Mouse (Mus musculus) gastrocnemius, postnatal 36 days (tissue): ENCODE data around the gene Cby1. TPM values are rescaled to one million over a fixed set of nuclear protein-coding genes. Genes with fewer than 3 reads are reported as not detected.
"Not testable (repeated sequence)": the region's sequence is repeated elsewhere in the genome, so short reads cannot be mapped to it uniquely, and the experiment has no call there.

Experiments used
- DNase-seq, 2 experiments: peaks; one replicate each; pipeline ENCODE4 v3.0.0; 2022
- intact Hi-C: fragments of 180-260 bp; cut with DNase I; formaldehyde crosslinking; loops from one replicate; pipeline ENCODE4 v1.15.1; 2025
- total RNA-seq, 2 experiments: library from RNA; stranded (reverse); gene quantifications; 2 replicates each; pipeline ENCODE4 v1.2.3; 2021

The Cby1 gene
- total RNA-seq, 2 experiments from 2014 or later: 12.1 to 14.5 TPM

DNA sequence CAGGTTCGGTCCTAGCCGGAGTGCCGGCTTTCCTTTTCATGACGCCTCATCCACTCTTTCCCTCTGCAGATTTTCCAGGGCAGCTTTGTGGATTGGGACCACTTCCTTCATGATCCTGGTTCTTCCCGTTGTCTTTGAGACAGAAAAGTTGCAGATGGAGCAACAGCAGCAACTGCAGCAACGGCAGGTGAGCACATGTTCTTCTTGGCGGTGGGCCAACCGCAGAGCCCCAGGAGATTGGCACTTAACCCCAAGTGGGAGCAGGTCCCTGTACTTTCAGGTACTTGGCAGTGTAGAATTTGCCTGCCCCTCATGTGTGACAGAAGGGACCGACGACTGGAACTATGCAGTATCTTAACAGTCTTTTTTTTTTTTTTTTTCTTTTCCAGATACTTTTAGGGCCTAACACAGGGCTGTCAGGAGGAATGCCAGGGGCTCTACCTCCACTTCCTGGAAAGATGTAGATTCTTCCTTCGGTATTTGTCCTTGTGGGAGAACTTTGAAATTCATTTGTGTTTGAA lies 12.9 kb downstream of the Cby1 start:
- intact Hi-C loops, DNase-seq: not testable (repeated sequence)

DNA sequence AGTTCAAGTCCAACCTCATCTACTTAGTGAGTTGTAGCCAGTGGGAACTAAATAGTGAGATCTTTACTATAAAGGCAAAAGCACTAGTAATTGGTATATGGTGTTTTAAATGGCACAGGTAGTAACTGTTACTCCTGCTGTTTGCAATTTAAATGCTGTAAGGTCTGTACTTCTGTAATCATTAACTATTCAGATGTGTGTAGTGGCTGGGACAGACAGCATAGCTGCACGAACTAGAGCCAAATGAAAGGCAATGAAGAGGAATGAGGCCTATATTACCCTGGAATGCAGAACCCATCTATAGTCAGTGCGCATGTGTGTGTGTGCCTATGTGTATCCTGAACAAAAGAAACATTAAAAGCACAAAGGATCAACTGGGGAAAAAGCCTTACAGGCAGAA lies 18.9 kb downstream of the Cby1 start:
- no peak for DNase-seq
- intact Hi-C loops: no loop called here

DNA sequence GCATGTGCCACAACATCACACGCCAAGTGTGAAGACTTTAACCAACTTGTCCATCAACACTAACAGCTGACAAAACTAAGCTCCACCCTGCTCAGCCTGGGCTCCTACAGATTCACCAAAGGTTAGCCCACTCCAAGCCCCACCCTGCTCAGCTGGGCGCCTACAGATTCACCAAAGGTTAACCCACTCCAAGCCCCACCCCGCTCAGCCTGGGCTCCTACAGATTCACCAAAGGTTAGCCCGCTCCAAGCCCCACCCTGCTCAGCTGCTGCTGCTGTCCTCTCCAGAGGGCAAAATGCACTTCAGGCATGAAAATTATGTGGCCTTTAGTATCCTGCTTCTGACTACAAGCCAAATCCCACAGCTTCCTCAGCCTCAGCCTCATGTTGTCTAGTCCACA lies 23.0 kb downstream of the Cby1 start:
- intact Hi-C loops: no loop called here

DNA sequence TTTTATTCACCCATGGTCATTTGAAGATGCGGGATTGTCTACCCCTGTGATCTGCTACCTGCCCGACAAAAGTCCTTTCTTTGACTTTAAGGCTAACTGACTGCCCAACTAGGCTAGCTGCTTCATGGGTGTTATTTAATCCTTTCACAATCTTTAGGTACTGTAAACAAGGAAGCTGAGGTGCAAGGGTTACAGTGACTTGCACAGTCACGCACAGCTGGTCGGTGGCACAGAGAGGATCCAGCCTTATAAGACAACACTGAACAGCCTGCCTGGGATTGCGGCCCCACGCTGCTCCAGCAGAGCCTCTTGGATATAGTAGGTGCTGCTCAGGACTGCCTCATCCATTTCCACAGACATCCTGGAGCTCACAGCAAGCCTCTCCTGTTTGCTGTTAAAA lies 24.1 kb downstream of the Cby1 start:
- no peak for DNase-seq
- intact Hi-C loops: no loop called here

More for the DNA sequence above, 23.0 kb downstream of the Cby1 start:
- DNase-seq: no peak

DNA sequence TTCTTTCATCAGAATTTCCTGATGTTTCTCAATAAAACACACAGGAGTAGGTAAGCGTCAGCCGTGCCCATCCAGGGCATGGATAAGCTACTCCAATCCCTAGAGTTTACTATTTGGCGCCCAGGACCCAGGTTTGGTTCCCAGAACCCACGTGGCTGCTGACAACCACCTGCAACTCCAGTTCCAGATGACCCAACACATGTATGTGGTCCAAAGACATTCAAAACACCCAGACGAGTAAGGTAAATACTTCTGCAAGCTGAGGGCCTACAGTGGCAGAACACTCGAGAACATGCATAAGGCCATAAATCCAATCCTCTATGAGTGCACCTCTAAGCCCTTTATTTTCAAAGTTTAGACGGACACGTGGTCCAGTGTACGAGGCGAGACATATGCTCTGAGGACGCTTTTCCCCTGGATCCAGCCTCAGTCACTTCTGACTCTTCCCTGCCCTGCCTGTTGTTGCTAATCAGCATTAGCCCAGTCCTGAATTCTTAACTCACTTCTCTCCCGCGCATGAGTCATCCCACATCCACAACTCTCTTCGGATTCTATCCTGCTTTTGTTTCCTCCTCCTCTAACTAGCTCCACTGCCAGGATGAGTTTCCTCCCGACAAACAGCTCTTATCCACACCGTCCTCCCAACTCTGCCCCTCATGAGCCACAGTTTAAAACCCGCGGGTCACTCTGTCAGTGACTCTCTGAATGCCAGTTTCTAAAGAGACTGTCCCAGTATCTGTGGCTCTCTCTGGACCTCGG lies 24.9 kb downstream of the Cby1 start:
- DNase-seq: no peak
- intact Hi-C loops: no loop called here

DNA sequence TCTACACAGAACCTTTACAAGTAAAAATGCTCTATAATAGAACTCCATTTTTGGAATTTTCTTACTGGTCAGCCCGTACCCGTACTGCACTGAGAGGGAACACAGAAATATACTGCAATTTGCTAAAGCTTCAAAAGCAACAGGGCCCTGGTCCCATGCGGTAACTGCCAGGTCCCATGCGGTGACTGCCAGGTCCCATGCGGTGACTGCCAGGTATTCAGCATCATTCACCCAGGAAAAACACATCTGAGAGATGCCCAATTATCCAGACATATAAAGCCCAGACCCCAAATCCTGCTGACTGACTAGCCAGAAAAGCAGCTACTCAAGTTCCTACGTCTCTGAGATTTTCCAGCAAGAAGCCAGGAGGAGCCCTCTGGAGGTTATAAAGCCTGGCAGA lies 25.6 kb downstream of the Cby1 start:
- no peak for DNase-seq
- intact Hi-C loops: no loop called here

DNA sequence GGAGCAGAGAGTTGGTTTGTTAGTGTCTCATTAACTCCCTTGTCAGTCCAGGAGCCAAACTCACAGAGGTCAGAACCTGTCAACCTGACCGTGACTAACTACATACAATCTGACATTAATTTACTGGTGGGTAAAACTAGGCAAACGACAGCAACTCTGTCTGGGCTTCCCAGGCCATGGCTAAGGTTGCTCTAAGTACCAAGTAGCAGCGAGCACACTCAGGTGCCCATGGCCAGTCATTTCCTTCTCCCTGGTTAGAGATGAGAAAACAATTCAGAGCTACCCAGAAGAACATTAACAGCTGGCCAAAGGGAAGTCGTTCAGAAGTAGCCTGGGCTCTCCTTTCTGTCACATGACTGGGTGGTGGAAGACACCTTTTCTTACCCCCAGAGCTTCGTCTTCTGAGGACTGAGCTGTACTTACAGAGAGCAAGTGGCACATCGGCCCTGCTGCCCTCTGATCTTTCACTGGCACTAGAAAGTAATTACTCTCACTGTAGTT lies 26.2 kb downstream of the Cby1 start:
- no peak for DNase-seq
- intact Hi-C loops: no loop called here

DNA sequence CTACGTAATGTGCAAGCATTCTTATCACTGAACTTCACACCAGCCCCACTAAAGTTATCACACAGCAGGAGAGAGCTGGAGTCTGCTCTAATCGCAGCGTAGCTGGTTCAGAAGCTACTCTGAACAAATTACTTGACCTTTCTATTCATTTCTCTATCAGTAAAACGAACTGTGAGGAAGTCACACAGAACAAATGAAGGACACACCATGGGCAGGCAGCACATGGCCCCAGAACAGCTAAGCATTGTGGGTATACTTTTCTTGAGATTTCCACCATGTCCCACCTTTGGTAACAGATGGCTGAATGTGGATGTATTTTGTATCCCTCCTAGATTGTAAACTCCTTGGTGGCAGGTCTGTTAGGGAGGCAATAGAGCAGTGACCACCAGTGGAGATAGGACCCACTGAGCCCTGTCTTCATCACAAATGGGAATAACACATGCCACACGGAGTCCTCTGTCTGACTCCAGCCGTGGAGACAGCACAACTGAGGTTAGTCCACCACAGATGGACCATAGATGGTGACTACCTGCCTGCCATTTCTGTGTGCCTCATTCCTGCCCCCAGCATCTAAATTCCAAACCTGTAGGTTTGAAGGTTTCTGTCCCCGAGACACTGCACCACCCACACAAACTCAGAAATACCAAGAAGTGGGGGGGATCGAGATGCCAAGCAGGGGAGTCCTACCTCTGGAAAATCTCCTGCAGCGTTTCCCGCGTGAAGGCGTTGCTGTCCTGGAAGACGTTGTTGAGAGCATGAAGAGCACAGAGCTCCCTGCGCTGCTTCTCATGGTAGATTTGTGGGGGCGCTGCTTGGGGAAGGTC lies 27.3 kb downstream of the Cby1 start:
- no peak for DNase-seq
- intact Hi-C loops: no loop called here

DNA sequence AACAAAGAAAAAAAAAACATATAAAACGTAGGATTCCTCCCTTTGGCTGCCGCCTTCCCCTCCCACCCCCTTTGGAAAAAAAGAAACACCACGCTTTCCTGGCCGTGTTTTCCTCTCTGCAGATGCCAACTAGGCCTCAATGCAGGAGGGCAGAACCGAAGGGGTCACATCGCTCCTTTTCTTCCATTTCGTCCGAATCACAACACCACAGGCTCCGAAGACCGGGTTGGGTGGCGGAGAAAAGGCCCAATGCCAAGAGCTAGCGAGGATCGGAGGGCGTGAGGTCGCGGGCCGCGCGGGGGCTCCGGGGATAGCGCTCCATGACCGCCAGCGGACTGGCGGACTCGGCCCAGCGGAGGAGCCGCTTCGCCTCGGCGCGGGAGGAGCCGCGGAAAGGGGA lies 28.2 kb downstream of the Cby1 start:
- DNase-seq: peak in 1 of 2 experiments; percentile 14
- intact Hi-C loops: no loop called here

DNA sequence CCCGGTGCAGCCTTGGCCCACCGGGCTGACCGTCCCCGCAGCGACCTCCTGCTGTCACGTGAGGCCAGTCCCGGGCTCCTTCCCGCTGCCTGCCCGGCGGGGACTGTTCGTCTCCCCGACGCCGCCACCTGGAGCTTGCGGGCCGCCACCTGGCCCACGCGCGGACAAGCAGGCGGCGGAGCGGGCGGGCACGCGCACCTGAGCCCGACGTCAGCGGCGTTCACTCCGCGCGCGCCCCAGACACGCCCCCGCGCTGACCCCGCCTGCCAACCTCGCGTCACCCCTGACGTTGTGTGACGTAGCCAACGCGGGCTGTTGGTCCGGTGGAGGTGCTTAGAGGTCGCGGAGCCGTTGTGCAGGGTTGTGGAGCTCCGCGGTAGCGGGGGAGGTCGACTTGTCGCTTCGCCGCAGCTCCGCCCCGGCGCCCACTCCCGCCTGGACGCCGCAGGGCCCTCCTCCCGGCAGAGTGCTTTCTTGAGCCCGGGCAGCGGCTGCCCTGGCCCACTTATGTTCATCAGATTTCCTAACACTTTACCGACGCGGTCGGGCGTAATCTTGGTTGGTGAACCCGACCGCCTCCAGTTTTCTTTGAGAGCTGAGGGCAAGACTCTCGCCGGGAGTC lies 28.8 kb downstream of the Cby1 start, which contains the start of gene Josd1:
Josd1 (minus strand) TSS at position 274 of the 622 bp plus-strand sequence.
- intact Hi-C loops: no loop called here
- peak; percentile 94 to 98 for DNase-seq

DNA sequence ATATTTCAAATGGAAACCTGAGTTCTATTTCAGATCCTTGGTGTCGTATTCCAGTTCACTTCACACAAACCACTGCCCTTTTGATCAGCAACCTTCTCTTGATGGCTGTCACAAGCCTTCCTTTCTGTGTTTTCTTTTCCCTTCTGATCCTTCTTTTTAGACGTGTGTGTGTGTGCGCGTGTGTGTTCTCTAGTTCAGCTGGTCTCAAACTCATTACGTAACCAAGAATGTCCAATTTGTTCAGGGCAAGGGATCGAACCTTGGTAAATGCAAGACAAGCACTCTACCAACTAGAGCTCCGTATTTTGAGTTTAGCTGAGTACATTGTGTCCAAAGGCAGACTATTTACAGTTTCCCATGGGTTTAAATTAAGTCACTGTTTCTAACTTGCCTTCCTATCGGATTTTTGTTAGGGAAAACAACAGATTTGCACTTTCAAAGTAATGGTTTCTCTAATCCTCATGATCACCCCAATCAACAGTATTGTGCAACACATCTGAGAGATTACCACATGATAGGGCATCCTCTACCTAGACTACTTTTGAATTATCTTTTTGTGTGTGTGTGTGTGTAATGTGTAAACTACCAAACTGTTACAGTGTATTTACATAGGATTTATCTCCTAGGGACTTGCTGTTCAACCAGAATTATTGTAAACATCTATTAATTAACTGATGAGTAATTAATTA lies 29.4 kb downstream of the Cby1 start:
- DNase-seq: no peak
- intact Hi-C loops: no loop called here

DNA sequence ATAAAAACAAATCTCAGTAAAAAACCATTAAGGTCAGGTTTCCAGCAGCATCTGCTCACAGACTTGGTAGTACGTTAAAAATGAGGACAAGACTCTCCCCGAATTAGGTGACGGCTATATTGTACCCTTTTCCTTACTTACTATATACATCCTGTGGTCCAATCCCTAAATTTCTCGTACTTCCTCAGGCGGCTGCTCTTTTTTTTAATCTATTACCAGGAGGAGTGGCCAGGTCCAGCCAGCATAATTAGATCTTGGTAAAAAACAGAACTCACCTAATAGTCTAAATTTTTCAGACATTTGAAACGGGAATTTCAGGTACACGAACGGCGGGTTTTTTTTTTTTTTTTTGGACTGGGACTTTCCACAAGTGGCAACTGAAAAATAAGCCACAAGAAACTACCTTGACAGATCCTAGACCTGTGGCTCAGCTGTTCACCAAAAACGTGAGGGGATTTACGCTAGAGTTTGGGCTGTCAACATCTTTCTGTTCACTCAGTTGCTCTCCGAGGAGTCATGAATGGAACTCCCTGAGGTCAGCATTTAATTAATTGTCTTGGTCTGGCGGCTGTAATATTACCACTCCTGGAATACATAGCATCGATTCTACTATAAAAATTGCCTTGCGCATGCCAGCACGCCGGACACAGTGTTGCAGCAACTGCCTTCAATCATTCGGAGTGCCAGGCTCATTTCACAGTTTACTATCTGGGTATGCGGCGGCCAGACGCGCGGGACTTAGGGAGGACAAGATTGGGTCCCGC lies 30.8 kb downstream of the Cby1 start:
- DNase-seq: no peak
- intact Hi-C loops: no loop called here

DNA sequence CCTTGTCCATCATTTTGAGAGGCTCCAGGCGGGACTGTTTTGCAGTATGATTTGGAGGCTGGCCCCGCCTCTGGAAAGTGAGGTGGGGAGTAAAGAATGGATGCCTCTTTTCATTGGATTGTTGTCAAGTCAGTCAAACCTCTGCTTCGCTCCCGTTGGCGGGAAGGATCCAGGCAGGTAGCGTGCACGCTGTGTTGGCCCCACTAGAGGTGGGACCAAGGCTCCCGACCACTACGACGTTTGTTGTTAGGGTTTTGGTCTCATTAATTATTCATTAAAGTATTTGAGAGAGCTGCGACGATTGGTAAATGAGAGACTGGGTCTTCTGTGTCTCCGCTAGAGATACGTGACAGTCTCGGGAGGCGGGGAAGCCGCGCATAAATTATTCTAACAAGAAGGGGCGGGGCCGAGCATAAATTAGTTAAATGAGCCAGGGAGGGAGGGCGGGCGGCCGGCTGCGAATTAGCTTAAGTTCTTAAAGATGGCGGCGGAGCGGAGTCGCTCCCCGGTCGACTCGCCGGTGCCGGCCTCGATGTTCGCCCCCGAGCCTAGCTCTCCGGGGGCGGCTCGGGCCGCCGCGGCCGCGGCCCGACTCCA lies 31.5 kb downstream of the Cby1 start, which contains the start of gene Gtpbp1:
Gtpbp1 (plus strand) TSS at position 420 of the 597 bp plus-strand sequence.
- intact Hi-C loops: no loop called here
- peak; percentile 87 to 95 for DNase-seq

DNA sequence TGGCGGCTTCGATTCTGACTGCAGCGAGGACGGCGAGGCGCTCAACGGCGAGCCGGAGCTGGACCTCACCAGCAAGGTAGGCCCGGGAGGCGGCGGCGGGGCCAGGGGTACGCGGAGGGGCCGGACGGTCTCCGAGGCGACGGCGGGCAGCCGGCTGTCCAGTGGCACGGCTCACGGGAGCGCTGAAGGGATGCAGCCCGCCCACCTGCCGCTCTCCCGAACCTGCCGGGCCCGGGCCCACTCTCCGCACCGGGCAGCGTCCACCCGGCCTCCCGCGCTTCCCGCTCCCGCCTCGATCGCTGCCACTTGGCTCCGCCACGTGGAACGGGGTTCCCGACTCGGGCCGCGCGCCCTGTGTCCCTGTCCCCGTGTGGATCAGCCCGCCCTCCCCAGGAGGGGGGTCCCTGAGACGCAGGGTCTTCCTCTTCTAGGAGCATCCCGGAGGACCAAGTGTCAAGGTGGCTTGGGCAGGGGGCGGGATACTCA lies 32.1 kb downstream of the Cby1 start:
- intact Hi-C loops: no loop called here
- peak; percentile 20 to 54 for DNase-seq

DNA sequence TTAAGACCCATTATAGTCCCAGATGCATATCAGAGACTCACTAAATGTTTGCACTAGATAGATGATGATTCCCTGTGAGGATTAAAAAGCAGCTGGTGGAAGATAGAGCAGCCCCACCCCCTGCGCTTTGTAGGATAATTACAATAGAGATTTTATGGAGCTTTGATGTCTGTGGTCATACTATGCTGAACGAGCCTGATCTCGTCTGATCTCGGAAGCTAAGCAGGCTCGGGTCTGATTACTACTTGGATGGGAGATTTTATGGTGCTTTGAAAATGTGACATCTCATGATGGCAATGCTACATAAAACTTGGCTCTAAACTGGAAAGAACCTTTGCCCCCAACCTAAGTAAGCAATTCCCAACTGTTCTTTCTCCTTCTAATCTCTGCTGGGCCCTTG lies 33.3 kb downstream of the Cby1 start:
- DNase-seq: no peak
- intact Hi-C loops: no loop called here

DNA sequence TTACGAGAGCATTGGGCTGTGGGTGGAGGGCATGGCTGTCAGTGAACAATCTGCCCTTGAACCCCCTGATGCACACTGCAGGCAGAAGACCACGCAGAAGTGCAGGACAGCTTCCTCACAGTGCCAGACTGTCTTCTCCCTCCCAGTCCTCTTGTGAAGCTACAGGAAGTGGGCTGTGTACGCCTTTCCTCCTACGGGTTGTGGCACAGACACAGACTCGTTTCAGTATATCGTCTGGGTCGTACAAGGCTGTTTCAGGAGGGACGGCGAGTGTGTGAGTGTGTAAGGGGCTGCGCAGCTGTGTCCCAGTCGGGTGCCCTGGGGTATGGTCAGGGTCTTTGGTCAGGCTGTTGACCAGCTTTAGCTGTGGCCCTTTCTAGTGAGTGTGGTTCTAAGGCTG lies 34.7 kb downstream of the Cby1 start:
- intact Hi-C loops: no loop called here
- no peak for DNase-seq

DNA sequence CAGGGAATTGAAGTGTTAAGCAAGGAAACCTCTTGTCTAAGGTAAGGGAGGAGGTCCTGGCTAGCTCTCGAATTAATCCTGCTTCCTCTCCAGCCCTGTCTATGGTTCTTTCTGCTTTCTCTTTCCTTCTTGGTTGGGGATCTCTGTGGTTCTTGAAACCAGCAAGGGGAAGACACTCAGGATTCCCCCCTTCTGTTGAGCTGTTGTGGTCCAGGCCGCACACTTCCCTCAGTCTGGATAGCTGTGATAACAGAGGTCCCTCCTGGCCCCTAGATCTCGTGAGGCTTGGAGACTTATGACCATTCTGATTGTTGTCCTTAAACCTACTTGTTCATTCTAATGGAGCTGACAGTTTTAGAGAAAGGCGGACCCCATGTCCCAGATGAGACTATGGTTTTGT lies 35.5 kb downstream of the Cby1 start:
- intact Hi-C loops: no loop called here

DNA sequence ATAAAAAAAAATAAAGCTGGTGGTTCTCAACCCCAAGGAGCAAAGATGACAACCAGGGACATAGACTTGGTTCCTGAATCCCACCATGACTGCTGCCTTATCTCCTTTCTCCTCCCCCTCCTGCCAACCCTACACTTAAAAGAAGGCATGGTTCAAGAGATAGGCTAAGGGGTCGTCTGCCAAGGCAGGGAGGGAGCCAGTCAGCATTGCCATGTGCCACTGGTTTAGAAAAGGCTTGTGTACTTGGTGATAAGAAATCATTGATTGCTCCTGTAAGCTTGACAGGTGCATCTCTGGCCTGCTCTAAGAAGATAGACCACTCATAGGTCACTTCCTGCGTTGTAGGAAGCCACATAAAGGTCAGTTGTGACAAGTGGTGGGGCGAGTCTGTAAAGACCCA lies 36.5 kb downstream of the Cby1 start:
- DNase-seq: no peak
- intact Hi-C loops: no loop called here

More for the DNA sequence above, 35.5 kb downstream of the Cby1 start:
- no peak for DNase-seq

DNA sequence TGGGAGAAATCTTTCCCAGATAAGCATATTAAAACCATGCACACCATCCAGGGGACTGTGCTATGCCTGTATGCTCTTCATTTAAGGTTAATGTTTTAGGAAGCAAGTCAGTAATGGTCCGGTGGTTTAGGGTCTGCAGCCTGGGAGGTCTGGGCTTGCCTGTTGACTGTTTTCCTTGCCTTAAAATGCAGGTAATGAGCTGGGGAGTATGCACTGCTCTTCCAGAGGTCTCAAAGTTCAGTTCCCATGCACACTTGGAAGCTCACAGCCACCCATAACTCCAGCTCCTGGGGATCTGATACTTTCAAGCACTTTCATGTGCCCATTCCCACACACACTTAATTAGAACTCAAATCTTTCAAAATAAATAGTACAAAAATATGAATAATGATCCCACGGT lies 37.5 kb downstream of the Cby1 start:
- no peak for DNase-seq
- intact Hi-C loops: no loop called here
